Mouse (Mus musculus): Measurements from ENCODE around the gene Atp6v0e2. TPM values are rescaled to one million over a fixed set of nuclear protein-coding genes. Genes with fewer than 3 reads are reported as not detected.

Atp6v0e2 gene
- total and polyA plus RNA-seq, 3 experiments: not detected

- Histone ChIP-seq H3K4me3 (replicated peaks in 1 of 3; ENCODE audit: low read depth in 2 of 3, low read length in 2 of 3, poor library complexity in 1 of 3) (no peak overlapping the region), H3K27ac (ENCODE audit: insufficient read depth, low read depth) (no peak overlapping the region), H3K27me3 (replicated peaks) (peaks cover 50% of the 10 kb centered on the region), H3K79me2 (replicated peaks; ENCODE audit: control insufficient read depth, extremely low read depth, insufficient read depth, poor library complexity, severe bottlenecking) (no peaks in the 10 kb centered on the region), H3K9me3 (replicated peaks; ENCODE audit: low read length) (no peaks in the 10 kb centered on the region), H3K36me3 (replicated peaks in 1 of 2; ENCODE audit: control insufficient read depth in 1 of 2, insufficient read depth in 1 of 2, low read length in 1 of 2) (no peaks in the 10 kb centered on the region), H3K4me2 (ENCODE audit: insufficient read depth, low read depth, poor library complexity, severe bottlenecking) (no peak overlapping the region), H3K9ac (ENCODE audit: insufficient read depth, low read depth) (no peak overlapping the region), H3K4me1 (ENCODE audit: control insufficient read depth in 1 of 2, insufficient read depth in 2 of 2) (no peaks in the 10 kb centered on the region)
- DNase-seq (ENCODE audit: extremely low read depth): peak; percentile 41
- dilution Hi-C loops (cut with MboI; ENCODE audit: extremely low pct_ligation_motif_present, extremely low pct_unique_long_range_greater_than_20kb, low sequenced_read_pairs) (no loop called here), in situ Hi-C loops (cut with MboI; ENCODE audit: low pct_ligation_motif_present, low pct_unique_long_range_greater_than_20kb, low sequenced_read_pairs) (loop anchor here (25.0 kb wide), 1 partner anchor 359 kb away; no protein-coding TSS in a partner anchor)
- TF ChIP-seq ZNF384 (IDR thresholded peaks at IDR 0.05; ENCODE audit: low read depth, low read length): peak; percentile 37
- TF ChIP-seq CTCF (conservative IDR thresholded peaks at IDR 0.05 in 1 of 2, IDR thresholded peaks at IDR 0.05 in 1 of 2; ENCODE audit: low read depth in 2 of 2, low read length in 2 of 2): peak in 1 of 2 experiments; percentile 75; a peak in 2 of 4 replicates
- peak; percentile 46 for TF ChIP-seq RAD21 (IDR thresholded peaks at IDR 0.05; ENCODE audit: low read depth, low read length)
- TF ChIP-seq SMC3 (IDR thresholded peaks at IDR 0.05; ENCODE audit: low read depth, low read length): peak; percentile 75
- TF ChIP-seq ZC3H11A (IDR thresholded peaks at IDR 0.05; ENCODE audit: low read depth, low read length): no peak
- no peak for TF ChIP-seq TCF12 (IDR thresholded peaks at IDR 0.05; ENCODE audit: low read depth, low read length)
Measured at GRCm38 (mm10) chr6:48546271-48546670, 8.9 kb downstream of the Atp6v0e2 start.

- H3K27me3 ChIP-seq (replicated peaks): peaks cover 54% of the 10 kb centered on the region
- dilution Hi-C loops (cut with MboI; ENCODE audit: extremely low pct_ligation_motif_present, extremely low pct_unique_long_range_greater_than_20kb, low sequenced_read_pairs) (no loop called here), in situ Hi-C loops (cut with MboI; ENCODE audit: low pct_ligation_motif_present, low pct_unique_long_range_greater_than_20kb, low sequenced_read_pairs) (loop anchor here (25.0 kb wide), 1 partner anchor 360 kb away; no protein-coding TSS in a partner anchor)
- no peaks in the 10 kb centered on the region for H3K4me1 ChIP-seq (ENCODE audit: control insufficient read depth in 1 of 2, insufficient read depth in 2 of 2)
- no peaks in the 10 kb centered on the region for H3K36me3 ChIP-seq (replicated peaks in 1 of 2; ENCODE audit: control insufficient read depth in 1 of 2, insufficient read depth in 1 of 2, low read length in 1 of 2)
- H3K4me2 ChIP-seq (ENCODE audit: insufficient read depth, low read depth, poor library complexity, severe bottlenecking): no peak overlapping the region
- H3K9me3 ChIP-seq (replicated peaks; ENCODE audit: low read length): no peaks in the 10 kb centered on the region
- no peak for DNase-seq (ENCODE audit: extremely low read depth)
- no peaks in the 10 kb centered on the region for H3K79me2 ChIP-seq (replicated peaks; ENCODE audit: control insufficient read depth, extremely low read depth, insufficient read depth, poor library complexity, severe bottlenecking)
- H3K4me3 ChIP-seq (replicated peaks in 1 of 3; ENCODE audit: low read depth in 2 of 3, low read length in 2 of 3, poor library complexity in 1 of 3): no peak overlapping the region
- no peak for TF ChIP-seq JUND (conservative IDR thresholded peaks at IDR 0.05; ENCODE audit: low read depth, low read length)
- no peak for TF ChIP-seq CTCF (conservative IDR thresholded peaks at IDR 0.05 in 1 of 2, IDR thresholded peaks at IDR 0.05 in 1 of 2; ENCODE audit: low read depth in 2 of 2, low read length in 2 of 2)
- no peak overlapping the region for H3K27ac ChIP-seq (ENCODE audit: insufficient read depth, low read depth)
- no peak overlapping the region for H3K9ac ChIP-seq (ENCODE audit: insufficient read depth, low read depth)
Measured at GRCm38 (mm10) chr6:48546858-48547257, 9.4 kb downstream of the Atp6v0e2 start.

- no peak for DNase-seq (ENCODE audit: extremely low read depth)
- Histone ChIP-seq H3K4me1 (ENCODE audit: control insufficient read depth in 1 of 2, insufficient read depth in 2 of 2) (no peaks in the 10 kb centered on the region), H3K4me2 (ENCODE audit: insufficient read depth, low read depth, poor library complexity, severe bottlenecking) (no peak overlapping the region), H3K9ac (ENCODE audit: insufficient read depth, low read depth) (no peak overlapping the region), H3K27me3 (replicated peaks) (peaks cover 58% of the 10 kb centered on the region), H3K79me2 (replicated peaks; ENCODE audit: control insufficient read depth, extremely low read depth, insufficient read depth, poor library complexity, severe bottlenecking) (no peaks in the 10 kb centered on the region), H3K4me3 (replicated peaks in 1 of 3; ENCODE audit: low read depth in 2 of 3, low read length in 2 of 3, poor library complexity in 1 of 3) (no peak overlapping the region), H3K36me3 (replicated peaks in 1 of 2; ENCODE audit: control insufficient read depth in 1 of 2, insufficient read depth in 1 of 2, low read length in 1 of 2) (no peaks in the 10 kb centered on the region), H3K9me3 (replicated peaks; ENCODE audit: low read length) (no peaks in the 10 kb centered on the region), H3K27ac (ENCODE audit: insufficient read depth, low read depth) (no peak overlapping the region)
- in situ Hi-C loops (cut with MboI; ENCODE audit: low pct_ligation_motif_present, low pct_unique_long_range_greater_than_20kb, low sequenced_read_pairs): loop anchor here (25.0 kb wide), 1 partner anchor 361 kb away; no protein-coding TSS in a partner anchor
- dilution Hi-C loops (cut with MboI; ENCODE audit: extremely low pct_ligation_motif_present, extremely low pct_unique_long_range_greater_than_20kb, low sequenced_read_pairs): no loop called here
- TF ChIP-seq RCOR1 (conservative IDR thresholded peaks at IDR 0.05; ENCODE audit: low read depth, low read length) (no peak), SIN3A (IDR thresholded peaks at IDR 0.05; ENCODE audit: low read length) (no peak), MAZ (IDR thresholded peaks at IDR 0.05; ENCODE audit: low read depth, low read length) (no peak), ZMIZ1 (IDR thresholded peaks at IDR 0.05; ENCODE audit: low read depth, low read length) (no peak)
Measured at GRCm38 (mm10) chr6:48548314-48548713, 10.9 kb downstream of the Atp6v0e2 start.

All from CH12.LX (cell line).